Mouse (Mus musculus) myocyte (in vitro differentiated cells): Measurements from ENCODE around the gene Phactr2.

ENCODE experiments used
- CEBPB ChIP-seq: IDR thresholded peaks from 2 replicates; pipeline ENCODE4 v1.6.1; 2011; ENCODE audit warnings: mild to moderate bottlenecking, moderate library complexity; ENCODE audit not compliant: poor library complexity, insufficient read depth, severe bottlenecking
- E2F4 ChIP-seq: IDR thresholded peaks from one replicate; pipeline ENCODE4 v1.6.1; 2011; ENCODE audit warnings: mild to moderate bottlenecking, control low read depth, moderate library complexity; ENCODE audit not compliant: insufficient read depth
- POLR2A ChIP-seq: IDR thresholded peaks from one replicate; pipeline ENCODE4 v1.6.1; 2011; ENCODE audit warnings: low read depth, mild to moderate bottlenecking, control low read depth, moderate library complexity; ENCODE audit not compliant: insufficient read length
- SRF ChIP-seq: IDR thresholded peaks from one replicate; pipeline ENCODE4 v1.6.1; 2011; ENCODE audit warnings: low read depth; ENCODE audit not compliant: control insufficient read depth, insufficient read length
- TCF12 ChIP-seq: IDR thresholded peaks from one replicate; pipeline ENCODE4 v1.6.1; 2011; ENCODE audit warnings: mild to moderate bottlenecking, control low read depth; ENCODE audit not compliant: poor library complexity, insufficient read depth, severe bottlenecking
- USF1 ChIP-seq: IDR thresholded peaks from one replicate; pipeline ENCODE4 v1.6.1; 2011; ENCODE audit warnings: low read depth, mild to moderate bottlenecking, control low read depth, moderate library complexity

GRCm38 (mm10) chr10:13485958-13486357 is 11.7 kb upstream of the Phactr2 start:
- no peak for TF ChIP-seq POLR2A
- TF ChIP-seq E2F4, result no peak
- no peak for TF ChIP-seq USF1
- TF ChIP-seq SRF, result no peak
- no peak for TF ChIP-seq TCF12
- no peak for TF ChIP-seq CEBPB
